Mouse (Mus musculus) brain, embryonic 18.5 days (tissue): Measurements from ENCODE around the gene Ank2.
"Not testable (repeated sequence)": the region's sequence is repeated elsewhere in the genome, so short reads cannot be mapped to it uniquely, and the experiment has no call there.

Experiments used
- DNase-seq: peaks from one replicate; pipeline ENCODE4 v3.0.0-alpha.2; 2012; ENCODE audit warnings: low read depth, low spot score

Ank2 gene

GRCm38 (mm10) chr3:127416950-127417349 lies 82.2 kb downstream of the Ank2 start:
- DNase-seq = peak; percentile 47

- DNase-seq = no peak
Measured at GRCm38 (mm10) chr3:127414438-127414837, 84.7 kb downstream of the Ank2 start.

GRCm38 (mm10) chr3:127408684-127409550 lies 90.2 kb downstream of the Ank2 start:
- DNase-seq = peak; percentile 80

DNA sequence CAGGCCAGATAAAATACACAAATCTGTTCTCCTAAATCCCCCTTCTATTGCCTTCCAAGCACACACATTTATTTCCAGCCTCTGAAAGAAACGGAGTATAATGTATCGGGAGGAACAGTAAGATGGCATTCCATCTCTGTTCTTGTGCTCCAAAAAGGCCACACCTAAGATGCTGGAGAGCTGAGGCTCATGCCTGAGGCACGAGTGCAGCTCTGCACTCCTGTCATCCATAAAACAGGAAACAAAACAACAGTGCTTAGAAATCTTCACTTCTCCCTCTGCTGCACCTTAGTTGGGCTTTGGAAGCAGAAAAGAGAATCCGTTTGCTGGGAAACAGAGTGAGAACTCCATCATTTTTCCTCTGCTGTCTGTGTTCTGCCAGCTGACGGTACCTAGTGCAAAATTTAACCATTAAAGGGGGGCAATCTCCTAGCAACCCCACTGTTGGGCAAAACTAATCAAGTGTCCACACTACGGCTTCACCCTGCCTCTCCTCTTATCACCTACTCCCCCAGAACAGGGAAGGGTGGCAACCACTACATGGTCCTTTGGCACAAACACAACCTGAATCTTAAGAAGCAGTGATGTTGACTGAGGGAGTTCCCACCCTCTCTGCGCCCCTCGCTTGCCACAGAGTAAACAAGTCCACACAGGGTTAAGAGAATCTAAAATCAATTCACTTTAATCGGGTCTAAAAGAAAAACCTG lies 91.1 kb downstream of the Ank2 start:
- DNase-seq = no peak

DNA sequence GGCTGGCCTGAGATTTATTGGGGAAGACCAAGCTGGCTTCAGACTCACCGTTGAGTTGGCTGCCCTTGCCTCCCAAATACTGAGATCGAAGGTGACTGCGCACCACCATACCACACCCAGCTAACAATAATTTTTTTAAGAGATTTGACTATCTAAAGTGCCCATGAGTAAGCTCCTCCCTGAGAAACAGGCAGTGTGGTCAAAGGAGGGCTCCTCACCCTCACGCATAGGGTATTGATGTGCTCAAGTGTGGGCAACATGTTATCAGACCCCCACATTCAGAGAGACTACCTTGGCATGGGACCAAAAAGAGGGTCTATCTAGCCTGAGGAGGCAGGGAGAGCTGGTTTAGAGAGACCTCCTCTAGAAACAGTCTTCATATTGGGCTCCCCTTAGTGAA lies 92.3 kb downstream of the Ank2 start:
- DNase-seq = no peak

- no peak for DNase-seq
Measured at GRCm38 (mm10) chr3:127404371-127404770, 94.8 kb downstream of the Ank2 start.

GRCm38 (mm10) chr3:127400976-127401375 lies 98.2 kb downstream of the Ank2 start:
- DNase-seq = no peak

GRCm38 (mm10) chr3:127400468-127400867 lies 98.7 kb downstream of the Ank2 start:
- DNase-seq = not testable (repeated sequence)

DNA sequence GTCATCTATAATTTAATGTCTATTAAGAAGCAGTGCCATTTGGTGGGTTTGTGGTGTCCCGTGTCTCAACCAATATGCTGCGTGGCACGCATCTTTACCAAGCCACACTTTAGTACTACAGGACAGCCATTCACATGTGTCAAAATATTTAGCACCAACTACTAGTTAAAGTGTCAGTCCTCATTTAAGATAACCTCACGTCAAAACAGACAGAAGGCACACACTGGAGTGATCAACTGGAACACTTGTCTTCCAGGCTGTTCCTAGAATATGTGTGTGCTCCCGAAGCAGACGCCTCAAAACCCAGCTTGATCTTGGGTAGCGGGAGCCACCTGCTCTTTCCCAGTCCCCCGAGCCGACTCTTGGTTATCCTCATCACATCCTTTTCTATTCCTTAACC lies 101.4 kb downstream of the Ank2 start:
- no peak for DNase-seq

DNA sequence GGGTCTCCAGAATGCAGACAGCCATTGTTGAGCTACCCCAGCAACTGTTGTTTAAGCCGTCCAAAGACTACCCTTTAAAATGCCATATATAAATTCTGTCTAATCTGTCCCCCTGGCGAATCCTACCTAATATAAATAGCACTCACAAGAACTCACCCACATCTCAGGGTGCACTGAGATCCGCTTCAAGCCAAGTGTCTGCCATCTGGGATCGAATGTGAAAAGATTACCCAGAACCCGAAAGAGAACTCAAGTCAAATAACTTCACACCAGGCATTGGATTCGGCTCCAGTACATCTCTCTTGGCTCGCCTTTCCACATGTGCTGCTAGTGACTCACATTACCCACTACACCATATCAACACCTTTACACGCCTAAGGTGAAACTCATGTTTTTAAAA lies 103.9 kb downstream of the Ank2 start:
- no peak for DNase-seq

GRCm38 (mm10) chr3:127387016-127387517 lies 112.1 kb downstream of the Ank2 start:
- DNase-seq = peak; percentile 60

- no peak for DNase-seq
Measured at GRCm38 (mm10) chr3:127383231-127383630, 115.9 kb downstream of the Ank2 start.

DNA sequence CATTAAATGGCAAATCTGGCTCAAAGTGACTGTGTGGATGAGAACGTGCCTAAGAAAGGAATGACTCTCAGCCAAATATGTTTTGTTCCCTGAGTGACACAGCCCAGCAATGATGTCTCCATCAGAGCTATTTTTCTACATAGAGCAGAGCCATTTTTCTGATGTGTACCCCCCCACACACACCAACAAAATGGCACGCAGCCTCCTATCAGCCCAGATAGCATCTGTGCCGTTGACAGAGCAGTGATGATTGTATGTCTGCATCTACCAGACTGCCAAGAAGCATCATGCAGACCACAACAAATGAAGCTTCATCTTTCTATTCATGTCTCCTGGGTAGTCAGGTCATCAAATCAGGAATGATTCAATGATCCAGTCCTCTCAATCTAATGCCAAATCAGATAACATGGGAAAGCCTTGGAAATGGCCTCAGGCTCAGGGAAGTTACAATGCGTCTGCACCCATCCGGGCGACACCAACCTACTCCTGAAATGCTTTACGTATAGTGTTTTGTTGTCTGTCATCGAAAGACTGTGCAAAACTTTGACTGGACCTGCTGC lies 122.2 kb downstream of the Ank2 start:
- no peak for DNase-seq

GRCm38 (mm10) chr3:127375956-127376660 lies 123.0 kb downstream of the Ank2 start:
- DNase-seq = no peak

GRCm38 (mm10) chr3:127374190-127374710 lies 124.9 kb downstream of the Ank2 start:
- no peak for DNase-seq

DNA sequence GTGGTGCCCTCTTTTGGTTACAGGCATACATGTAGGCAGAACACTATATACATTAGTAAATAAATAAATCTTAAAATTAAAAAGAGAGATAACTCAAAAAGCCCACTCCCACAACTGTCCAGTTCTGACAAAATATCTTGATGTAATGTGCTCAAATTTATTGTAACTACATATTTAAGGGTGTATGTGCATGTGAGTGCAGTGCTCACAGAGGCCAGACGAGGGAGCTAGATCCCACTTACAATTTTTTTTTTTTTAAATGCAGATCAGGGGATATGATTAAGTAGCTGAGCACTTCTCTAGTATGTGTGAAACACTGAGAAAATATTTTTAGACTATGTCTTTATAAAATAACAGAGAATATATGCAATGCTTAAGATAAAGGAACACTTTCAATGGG lies 127.4 kb downstream of the Ank2 start:
- DNase-seq = no peak

DNA sequence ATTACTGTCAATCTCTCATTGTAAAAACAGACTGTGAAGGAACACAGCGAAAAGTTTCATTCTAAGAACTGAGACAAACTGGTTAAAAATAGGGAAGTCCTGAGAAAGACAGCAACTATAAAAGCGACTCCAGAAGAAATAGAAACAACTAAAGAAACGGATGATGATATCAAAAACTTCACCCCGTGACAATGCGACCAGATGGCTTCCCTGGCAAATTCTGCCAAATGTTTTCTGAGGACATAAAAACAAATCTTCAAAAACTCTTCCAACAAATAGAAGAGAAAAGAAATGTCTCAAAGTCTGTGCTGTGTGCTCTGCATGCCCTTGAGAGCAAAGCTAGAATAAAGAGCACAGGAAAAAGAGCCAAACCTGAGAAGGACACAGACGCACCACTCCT lies 129.6 kb downstream of the Ank2 start:
- DNase-seq = no peak

DNA sequence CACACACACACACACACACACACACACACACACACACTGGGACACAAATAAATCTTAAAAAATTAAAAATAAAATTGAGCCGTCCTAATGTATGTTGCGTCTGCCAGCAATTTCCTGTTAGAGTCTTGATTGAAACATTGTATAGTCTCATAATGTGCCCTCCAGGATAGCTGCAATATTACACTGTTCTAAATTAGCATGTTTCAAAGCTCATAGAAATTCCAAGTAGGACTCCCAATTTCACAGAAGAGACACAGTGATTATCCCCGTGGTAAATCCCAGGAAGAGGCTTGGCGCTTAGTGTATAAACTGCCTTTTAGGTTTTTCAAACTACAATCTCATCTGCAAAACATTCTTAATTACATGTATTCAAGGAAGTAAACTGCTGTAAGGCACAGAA lies 131.7 kb downstream of the Ank2 start:
- no peak for DNase-seq

DNA sequence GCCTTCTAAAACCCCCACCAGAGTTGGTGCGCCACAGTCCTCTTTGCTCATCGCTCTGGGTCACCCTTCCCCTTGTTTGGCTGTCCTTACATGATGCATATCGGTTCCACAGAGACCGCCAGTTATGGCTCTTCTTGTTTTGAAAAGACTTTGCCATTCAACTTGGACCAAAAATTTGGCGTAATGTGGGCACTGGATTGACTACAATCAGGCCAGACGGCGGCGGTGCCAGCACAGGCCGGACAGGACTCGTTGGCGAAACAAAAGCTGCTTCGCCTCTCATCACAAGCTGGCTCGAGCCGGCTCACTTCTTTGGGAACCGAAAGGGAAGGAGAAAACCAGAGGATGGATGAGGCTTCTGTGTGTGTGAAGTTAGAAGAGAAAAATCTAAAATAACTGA lies 135.6 kb downstream of the Ank2 start:
- DNase-seq = no peak

GRCm38 (mm10) chr3:127362611-127363393 lies 136.3 kb downstream of the Ank2 start:
- DNase-seq = no peak

DNA sequence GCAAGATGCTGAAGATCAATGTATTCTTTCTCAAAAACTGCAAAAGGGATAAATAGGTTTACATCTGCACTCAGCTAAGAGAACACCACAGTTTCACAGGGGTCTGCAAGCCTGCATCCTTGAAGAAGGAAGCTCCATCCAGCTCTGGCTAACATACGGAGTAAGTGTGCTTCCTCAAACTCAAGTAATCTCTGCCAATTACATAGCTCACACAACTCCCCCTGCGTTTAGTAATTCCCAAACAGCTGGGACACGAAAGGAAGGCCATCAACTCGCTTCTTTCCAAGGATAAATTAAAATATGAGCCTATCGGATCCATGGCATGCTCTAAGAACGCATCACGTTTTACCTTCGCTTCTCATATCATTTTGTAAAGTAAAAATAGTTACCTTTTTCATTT lies 137.3 kb downstream of the Ank2 start:
- DNase-seq = no peak
